Mouse (Mus musculus) inflammation-experienced regulatory T-cells, adult 6 months (primary cell): Measurements from ENCODE around the gene Fam126a. TPM values are rescaled to one million over a fixed set of nuclear protein-coding genes. Genes with fewer than 3 reads are reported as not detected.

ENCODE experiments used
- ATAC-seq: one replicate; pipeline ENCODE4 v1.8.0; 2017
- polyA plus RNA-seq, 3 experiments: library from polyadenylated mRNA; unstranded; fragments of 100-300 nt; shearing (Covaris generic); gene quantifications; one replicate each; pipeline ENCODE4 v1.2.1; 2017

Gene Fam126a
- polyA plus RNA-seq, 3 experiments from 2014 or later: 6.5 to 9.3 (median 6.8) TPM

GRCm38 (mm10) chr5:23987792-23988191 is 42.7 kb downstream of the Fam126a start:
- ATAC-seq: no peak

DNA sequence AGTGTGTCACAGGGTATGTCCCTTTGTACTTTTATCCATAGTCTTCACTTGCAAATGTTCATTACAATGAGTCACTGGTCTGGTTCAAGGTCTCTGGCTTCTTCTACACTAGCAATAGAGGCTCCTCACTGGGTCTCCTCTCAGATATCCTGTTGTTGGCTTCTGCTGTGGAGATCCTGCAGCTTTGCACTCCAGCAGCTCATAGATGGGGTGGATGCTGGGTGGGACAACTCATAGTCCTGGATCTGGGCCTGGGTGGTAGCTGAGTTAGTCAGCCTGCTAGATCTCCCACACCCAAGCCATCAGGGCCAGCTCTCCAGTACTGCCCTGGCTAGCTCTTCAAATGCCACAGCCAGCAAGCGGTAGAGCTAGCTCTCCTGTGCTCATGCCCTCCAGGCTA is 48.4 kb downstream of the Fam126a start:
- ATAC-seq: no peak

DNA sequence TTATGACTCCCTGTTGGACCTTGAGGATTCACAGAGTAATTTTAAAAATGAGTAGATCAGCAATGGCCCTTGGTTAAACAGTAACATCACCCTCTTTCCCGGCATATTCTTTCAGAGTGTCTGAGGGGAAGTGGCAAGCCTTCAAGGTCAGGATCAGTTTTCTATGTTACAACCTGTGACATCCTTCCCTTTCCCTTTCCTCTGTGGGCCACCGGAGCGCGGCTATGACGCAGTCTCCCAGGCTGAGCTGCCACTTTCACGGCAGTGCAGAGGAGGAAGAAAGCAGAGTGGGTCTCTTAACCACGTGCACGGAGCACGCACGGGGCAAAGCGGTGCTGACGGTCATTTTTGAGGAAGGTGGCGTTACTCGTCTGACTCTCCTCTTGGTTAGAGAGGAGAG is 52.0 kb downstream of the Fam126a start:
- ATAC-seq: no peak

GRCm38 (mm10) chr5:23974994-23975575 is 55.4 kb downstream of the Fam126a start:
- ATAC-seq: no peak

DNA sequence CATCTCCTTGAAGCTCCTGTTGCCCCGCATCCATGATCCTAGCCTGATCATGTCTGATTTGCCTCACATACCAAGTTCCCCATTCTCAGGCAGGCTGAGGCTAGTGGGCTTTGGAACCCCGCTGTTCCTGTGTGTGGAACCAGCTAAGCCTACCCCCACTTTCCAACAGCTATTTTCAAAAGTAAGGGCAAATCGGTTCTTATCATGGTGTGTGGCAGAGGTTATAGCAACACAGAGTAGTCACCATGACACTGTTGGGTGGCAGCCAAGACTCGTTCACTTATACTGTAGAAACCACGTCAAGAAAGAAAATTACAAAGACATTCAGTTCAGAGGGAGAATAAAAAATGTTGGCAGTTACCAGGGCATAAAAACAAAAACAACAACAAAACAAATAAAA is 62.8 kb downstream of the Fam126a start:
- ATAC-seq: no peak

GRCm38 (mm10) chr5:23964599-23965165 is 65.8 kb downstream of the Fam126a start:
- no peak for ATAC-seq

DNA sequence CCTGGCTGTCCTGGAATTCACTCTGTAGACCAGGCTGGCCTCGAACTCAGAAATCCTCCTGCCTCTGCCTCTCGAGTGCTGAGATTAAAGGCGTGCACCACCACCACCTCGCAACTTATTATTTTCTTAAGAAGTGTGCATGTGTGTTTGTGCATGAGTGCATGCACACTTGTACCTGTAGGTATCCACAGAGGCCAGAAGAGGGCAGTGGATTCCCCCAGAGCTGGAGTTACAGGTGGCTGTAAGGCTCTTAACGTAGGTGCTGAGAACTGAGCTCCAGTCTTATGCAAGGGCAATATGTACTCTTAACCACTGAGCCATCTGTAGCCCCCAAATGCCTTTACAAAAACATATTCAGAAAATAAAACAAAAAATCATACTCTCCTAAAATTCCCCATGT is 77.4 kb downstream of the Fam126a start:
- ATAC-seq: no peak

DNA sequence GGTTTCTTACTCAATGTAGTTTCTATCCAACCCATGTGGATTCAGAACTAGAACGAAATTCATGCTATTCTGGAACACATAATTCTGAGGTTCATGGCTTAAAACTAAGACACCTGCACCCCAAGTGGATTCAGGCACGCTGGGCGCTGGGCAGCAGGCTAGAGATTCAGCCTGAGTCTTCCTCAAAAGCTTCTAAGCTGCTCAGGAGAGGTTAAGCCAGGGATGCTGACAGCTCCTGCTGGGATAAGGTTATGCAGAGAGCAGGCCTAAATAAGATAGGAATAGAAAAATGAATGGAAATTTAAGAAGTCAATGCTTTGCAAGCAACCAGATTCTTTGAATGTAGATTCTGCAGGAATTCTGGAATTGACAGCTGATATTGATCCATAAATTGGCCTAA is 82.4 kb downstream of the Fam126a start:
- ATAC-seq: no peak

DNA sequence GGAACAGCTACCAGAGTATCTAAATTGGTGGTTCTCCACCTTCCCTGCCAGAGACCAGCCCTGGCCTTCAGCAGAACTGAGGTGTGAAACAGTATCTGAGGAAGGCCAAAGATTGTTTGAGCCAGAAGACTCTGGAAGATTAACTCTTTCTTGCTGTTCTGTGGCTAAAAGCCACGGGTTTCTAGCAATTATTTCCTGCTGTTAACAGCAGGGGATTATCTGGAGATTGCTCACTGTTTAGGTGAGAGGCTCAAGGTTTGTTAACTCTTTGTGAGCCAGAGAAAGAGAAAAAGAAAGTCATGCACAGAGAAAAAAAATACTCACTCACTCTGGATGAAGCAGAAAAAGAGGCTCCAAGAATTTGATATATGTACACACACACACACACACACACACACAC is 85.4 kb downstream of the Fam126a start:
- ATAC-seq: no peak

DNA sequence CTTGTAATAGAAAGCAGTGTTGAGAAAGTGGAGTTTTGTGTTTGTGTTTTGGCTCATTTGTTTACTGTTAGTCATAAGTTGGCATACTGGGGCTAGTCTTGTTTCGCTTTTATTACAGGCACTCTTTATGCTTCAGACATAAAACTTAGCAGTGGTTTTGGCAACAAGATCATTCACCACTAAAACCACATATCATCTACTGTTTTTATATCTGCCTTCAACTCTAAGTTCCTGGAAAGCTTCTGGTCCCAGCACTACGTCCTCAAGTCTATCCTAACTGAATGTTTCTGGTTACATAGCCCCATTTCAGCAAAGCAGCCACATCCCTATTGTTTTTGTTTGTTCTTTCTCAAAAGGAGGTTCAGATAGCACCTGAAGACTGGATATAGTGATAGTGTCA is 87.0 kb downstream of the Fam126a start:
- no peak for ATAC-seq

- ATAC-seq: no peak
These were observed 106.9 kb downstream of the Fam126a start for GRCm38 (mm10) chr5:23923481-23924165.

- ATAC-seq: no peak
These were observed 107.8 kb downstream of the Fam126a start for GRCm38 (mm10) chr5:23922516-23923291.

GRCm38 (mm10) chr5:23921316-23921715 is 109.2 kb downstream of the Fam126a start:
- ATAC-seq: no peak

- no peak for ATAC-seq
These were observed 110.4 kb downstream of the Fam126a start for GRCm38 (mm10) chr5:23919892-23920731.

DNA sequence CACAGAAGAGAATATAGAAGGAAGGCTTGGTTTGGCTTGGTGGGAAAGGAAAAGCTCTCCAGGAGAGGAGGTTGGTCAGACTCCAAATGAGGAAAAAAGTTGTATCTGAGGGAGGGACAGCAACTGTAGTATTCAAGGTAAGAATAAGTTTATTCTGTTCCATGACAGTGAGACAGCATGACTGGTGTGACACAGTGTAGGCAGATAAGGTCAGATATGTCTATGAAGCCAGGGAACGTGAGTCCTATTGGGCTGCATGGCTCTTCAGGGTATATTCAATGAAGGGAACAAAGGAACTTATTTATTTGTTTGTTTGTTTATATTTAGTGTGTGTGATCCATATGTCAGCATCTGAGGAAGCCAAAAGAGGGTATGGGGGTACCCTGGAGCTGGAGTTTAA is 113.2 kb downstream of the Fam126a start:
- ATAC-seq: no peak

DNA sequence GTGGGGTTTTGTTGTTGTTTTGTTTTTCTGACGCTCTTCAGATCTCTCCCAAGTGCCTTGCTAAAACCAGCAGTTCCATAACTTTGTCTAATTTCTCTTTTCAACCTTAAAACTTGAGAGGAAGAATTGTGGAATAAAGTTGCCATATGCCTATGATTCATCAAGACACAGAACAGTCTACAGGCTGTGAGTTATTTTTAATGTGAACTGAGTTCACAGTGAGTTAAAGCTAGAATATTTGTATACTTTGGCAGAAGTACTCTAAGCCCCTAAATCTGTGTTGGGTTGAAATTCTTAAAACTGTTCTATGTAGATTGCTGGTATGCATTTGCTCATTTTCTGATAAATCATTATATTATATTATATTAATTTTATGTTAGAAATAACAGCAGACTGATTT is 118.9 kb downstream of the Fam126a start:
- no peak for ATAC-seq

DNA sequence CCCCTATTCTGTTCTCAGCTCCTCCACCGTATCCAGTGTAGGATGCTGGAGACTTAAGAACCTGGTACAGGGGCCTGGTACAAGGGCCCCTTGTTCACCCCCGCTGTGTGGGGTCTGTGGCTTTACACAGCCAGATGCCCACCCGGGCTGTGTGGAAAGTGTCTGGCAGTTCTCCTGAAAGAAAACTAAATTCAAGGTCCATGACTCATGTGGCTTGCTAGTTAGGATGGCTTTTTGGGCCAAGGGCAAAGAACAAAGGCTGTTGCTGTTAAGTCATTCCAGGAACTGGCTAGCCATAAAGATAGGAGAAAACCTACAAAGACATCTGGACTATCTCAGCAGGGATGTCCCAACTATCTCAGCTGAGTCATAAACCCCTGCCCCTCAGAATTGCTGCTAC is 121.2 kb downstream of the Fam126a start:
- no peak for ATAC-seq

DNA sequence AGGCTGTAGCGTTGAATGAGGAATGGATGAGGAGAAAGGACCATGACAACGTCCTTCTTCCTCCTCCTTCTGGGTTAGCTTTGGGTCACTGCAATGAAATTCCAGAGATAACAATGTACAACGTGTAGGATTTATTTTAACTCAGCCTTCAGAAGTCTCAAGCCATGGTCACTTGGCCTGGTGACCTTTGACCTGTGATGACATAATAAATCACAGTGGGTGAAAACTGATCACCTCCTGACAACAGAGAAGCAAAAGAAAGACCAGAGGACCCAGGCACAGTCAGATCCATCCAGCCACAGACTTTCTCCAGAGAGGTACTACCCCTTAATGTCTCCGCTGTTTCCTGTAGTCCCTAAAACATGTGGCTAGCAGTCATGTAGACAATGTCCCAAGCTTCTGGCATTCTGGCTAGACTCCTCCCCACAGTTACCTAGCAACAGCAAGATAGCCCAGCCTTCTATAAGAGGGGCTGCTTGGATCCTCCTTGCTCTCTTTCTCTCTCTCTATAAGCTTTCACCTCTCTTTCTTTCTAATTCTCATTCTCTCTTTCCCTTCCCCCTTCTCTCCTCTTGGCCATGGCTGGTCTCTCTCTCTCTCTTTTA is 121.9 kb downstream of the Fam126a start:
- no peak for ATAC-seq

DNA sequence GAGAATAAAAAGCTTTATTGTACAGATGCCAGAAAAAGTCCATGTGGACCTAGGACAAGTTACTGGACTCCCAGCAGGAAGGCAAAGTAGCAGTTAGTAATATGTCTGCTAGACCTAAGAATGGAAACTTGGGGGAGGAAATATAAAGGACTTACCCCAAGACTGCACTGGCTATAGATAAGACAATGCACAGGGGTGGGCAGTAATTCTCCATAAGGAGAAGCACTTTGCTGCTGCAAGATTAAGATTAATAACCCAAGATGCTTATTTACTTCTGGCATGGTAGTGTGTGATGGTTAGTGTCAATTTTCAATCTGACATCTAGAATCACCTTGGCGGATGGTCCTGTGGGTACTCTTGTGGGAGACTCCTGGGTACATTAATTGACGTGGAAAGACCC is 128.3 kb downstream of the Fam126a start:
- ATAC-seq: no peak

- ATAC-seq: no peak
These were observed 130.3 kb downstream of the Fam126a start for GRCm38 (mm10) chr5:23900190-23900589.

- ATAC-seq: peak; percentile 96
These were observed 136.4 kb downstream of the Fam126a start for GRCm38 (mm10) chr5:23893864-23894771.
